Mouse (Mus musculus): ENCODE data around the gene Jak1. TPM values are rescaled to one million over a fixed set of nuclear protein-coding genes. Genes with fewer than 3 reads are reported as not detected.

Jak1 gene
- polyA plus RNA-seq, 1 experiment from 2014 or later = 85.2 TPM

- H3K9ac ChIP-seq (replicated peaks) = no peak overlapping the region
- no peaks in the 10 kb centered on the region for H3K9me3 ChIP-seq (replicated peaks)
- no peaks in the 10 kb centered on the region for H3K27me3 ChIP-seq (replicated peaks)
- H3K4me2 ChIP-seq = no peak overlapping the region
- no peak for ATAC-seq (ENCODE audit: low FRiP score)
- H3K4me1 ChIP-seq = peaks cover 11% of the 10 kb centered on the region
- no peak overlapping the region for H3K27ac ChIP-seq (replicated peaks)
- no peak overlapping the region for H3K4me3 ChIP-seq (replicated peaks)
- 93% methylated on average over 10 of the region's 10 CpGs for WGBS
- H3K36me3 ChIP-seq = no peaks in the 10 kb centered on the region
These were observed 62.5 kb downstream of the Jak1 start for GRCm38 (mm10) chr4:101202626-101203025.

DNA sequence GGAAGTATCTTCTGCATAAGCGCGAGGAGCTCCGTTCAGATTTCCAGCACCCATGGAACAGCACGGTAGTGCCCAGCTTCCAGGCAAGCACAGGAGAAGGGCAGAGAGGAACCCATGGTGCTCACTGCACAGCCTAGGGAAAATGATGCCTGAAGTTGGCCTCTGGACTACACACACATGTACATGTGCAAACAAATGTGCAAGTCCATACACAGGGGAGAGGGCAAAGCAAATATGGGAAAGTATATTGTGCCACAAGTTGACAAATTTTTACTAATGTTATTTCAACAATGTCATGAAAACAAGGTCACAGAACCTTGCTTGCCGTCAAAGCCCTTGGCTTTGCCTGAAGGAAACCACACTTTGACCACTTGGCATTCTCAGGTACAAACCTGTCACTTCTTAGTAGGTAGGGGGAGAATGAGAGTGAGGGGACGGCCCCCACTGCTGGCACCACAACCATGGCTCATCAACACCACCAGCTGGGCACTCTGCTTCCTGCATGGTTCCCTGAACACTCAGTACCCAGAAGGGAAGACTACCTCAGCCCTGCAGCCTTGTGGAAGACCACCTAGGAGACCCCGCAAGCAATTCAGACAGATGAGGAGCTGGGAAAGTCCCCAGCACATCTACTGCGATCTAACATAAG, 65.5 kb downstream of the Jak1 start:
- Histone ChIP-seq H3K4me3 (replicated peaks) (no peak overlapping the region), H3K27ac (replicated peaks) (no peak overlapping the region), H3K9me3 (replicated peaks) (no peaks in the 10 kb centered on the region), H3K9ac (replicated peaks) (no peak overlapping the region), H3K36me3 (no peaks in the 10 kb centered on the region), H3K4me2 (no peak overlapping the region), H3K4me1 (peaks cover 13% of the 10 kb centered on the region), H3K27me3 (replicated peaks) (no peaks in the 10 kb centered on the region)
- 92% methylated on average over 8 of the region's 8 CpGs for WGBS
- no peak for ATAC-seq (ENCODE audit: low FRiP score)

DNA sequence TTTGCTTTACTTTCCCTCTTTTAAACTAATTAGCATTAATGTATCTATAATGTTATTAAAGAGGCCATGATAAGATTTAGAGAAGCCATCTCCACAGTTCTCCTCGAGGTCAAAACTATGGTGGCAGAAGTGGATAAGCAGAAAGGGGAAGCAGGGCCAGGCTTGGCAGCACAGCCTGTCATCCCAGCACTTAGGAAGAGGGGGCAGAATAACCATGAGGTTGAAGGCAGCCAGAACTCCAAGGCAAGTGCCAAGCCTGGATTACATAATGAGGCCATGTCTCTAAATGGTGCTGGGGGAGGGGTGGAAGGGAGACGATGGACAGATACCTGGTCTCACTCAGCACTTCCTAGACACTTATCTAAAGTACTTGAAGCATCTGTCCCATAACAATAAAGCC, 66.7 kb downstream of the Jak1 start:
- H3K9ac ChIP-seq (replicated peaks) = no peak overlapping the region
- no peaks in the 10 kb centered on the region for H3K36me3 ChIP-seq
- H3K27ac ChIP-seq (replicated peaks) = no peak overlapping the region
- ATAC-seq (ENCODE audit: low FRiP score) = no peak
- no peaks in the 10 kb centered on the region for H3K9me3 ChIP-seq (replicated peaks)
- H3K4me1 ChIP-seq = peaks cover 13% of the 10 kb centered on the region
- no peaks in the 10 kb centered on the region for H3K27me3 ChIP-seq (replicated peaks)
- 67% methylated on average over 2 of the region's 2 CpGs for WGBS
- no peak overlapping the region for H3K4me3 ChIP-seq (replicated peaks)
- no peak overlapping the region for H3K4me2 ChIP-seq

DNA sequence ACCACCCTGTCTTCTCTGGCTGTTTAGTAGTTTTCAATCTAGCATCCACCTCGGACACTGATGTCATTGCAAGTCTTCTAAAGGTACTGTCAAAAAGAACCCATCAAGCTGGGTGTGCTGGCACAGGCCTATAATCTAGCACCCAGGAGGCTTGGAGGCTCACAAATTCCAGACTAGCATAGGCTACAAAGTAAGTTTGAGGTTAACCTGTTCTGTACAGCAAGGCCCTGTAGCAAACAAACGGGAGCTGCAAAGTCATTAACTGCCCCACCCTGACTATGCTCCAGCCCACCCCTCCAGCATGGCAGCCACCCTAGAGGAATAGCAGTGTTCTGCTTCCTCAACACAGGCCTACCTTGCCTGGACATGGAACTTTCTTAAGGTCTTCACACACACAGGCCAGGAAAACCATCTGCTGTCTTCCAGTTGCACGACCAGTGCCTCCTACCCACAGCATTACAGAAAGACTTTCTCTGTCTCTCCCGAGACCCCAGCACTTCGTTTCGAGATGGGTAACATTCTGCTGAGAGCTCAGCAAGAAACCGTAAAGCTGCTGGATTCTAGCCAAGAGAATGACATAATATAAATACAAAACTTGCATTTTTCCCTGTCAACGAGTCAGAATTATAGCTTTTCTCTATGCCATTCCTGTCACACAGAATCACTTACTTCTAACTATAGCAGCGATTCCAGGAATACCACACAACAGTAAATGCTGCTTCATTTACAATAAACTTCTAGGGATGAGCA, 67.5 kb downstream of the Jak1 start:
- Histone ChIP-seq H3K4me3 (replicated peaks) (no peak overlapping the region), H3K9me3 (replicated peaks) (no peaks in the 10 kb centered on the region), H3K27me3 (replicated peaks) (no peaks in the 10 kb centered on the region), H3K27ac (replicated peaks) (no peak overlapping the region), H3K9ac (replicated peaks) (no peak overlapping the region), H3K36me3 (no peaks in the 10 kb centered on the region), H3K4me2 (no peak overlapping the region), H3K4me1 (peaks cover 13% of the 10 kb centered on the region)
- 54% methylated on average over 9 of the region's 9 CpGs for WGBS
- no peak for ATAC-seq (ENCODE audit: low FRiP score)

GRCm38 (mm10) chr4:101196407-101196806, 68.7 kb downstream of the Jak1 start:
- Histone ChIP-seq H3K4me2 (no peak overlapping the region), H3K27me3 (replicated peaks) (no peaks in the 10 kb centered on the region), H3K27ac (replicated peaks) (no peak overlapping the region), H3K36me3 (no peaks in the 10 kb centered on the region; the same call in 1 of the 2 replicates), H3K9ac (replicated peaks) (no peak overlapping the region), H3K4me1 (peaks cover 13% of the 10 kb centered on the region), H3K9me3 (replicated peaks) (no peaks in the 10 kb centered on the region), H3K4me3 (replicated peaks) (no peak overlapping the region)
- ATAC-seq (ENCODE audit: low FRiP score) = no peak
- WGBS = 86% methylated on average over 2 of the region's 2 CpGs

DNA sequence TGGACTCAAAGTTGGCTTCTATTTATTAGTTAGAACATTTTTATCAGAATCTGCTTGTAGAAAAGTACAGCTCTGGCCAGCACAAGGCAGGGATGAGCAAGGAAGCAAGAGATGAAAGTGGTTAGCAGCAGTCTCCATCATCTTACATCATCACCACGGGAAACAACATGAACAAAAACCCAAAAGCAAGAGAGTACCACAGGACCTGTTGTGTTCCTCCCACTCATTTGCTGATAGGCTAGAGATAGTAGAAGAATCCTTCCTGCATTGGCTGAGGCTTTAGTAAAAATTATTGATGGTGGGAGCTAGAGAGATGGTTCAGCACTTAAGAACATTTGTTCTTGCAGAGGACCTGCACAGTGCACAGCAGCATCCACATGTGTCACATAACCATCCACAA, 70.9 kb downstream of the Jak1 start:
- Histone ChIP-seq H3K36me3 (peaks cover 4% of the 10 kb centered on the region; the same call in 1 of the 2 replicates), H3K27ac (replicated peaks) (no peak overlapping the region), H3K9ac (replicated peaks) (no peak overlapping the region), H3K4me3 (replicated peaks) (no peak overlapping the region), H3K4me1 (peaks cover 13% of the 10 kb centered on the region), H3K27me3 (replicated peaks) (no peaks in the 10 kb centered on the region), H3K4me2 (no peak overlapping the region), H3K9me3 (replicated peaks) (no peaks in the 10 kb centered on the region)
- WGBS = 85% methylated on average over 1 of the region's 1 CpGs
- no peak for ATAC-seq (ENCODE audit: low FRiP score)

GRCm38 (mm10) chr4:101192241-101192976, 72.7 kb downstream of the Jak1 start:
- peaks cover under 1% of the 10 kb centered on the region; the same call in 1 of the 2 replicates for H3K4me1 ChIP-seq
- H3K27ac ChIP-seq (replicated peaks) = no peak overlapping the region
- peaks cover 4% of the 10 kb centered on the region for H3K36me3 ChIP-seq
- 89% methylated on average over 5 of the region's 5 CpGs for WGBS
- H3K9me3 ChIP-seq (replicated peaks) = no peaks in the 10 kb centered on the region
- no peak overlapping the region for H3K9ac ChIP-seq (replicated peaks)
- H3K4me2 ChIP-seq = no peak overlapping the region
- no peak overlapping the region for H3K4me3 ChIP-seq (replicated peaks)
- H3K27me3 ChIP-seq (replicated peaks) = no peaks in the 10 kb centered on the region
- ATAC-seq (ENCODE audit: low FRiP score) = no peak

- Histone ChIP-seq H3K4me3 (replicated peaks) (no peak overlapping the region), H3K4me2 (no peak overlapping the region), H3K36me3 (peaks cover 28% of the 10 kb centered on the region), H3K27ac (replicated peaks) (no peak overlapping the region), H3K4me1 (no peaks in the 10 kb centered on the region), H3K27me3 (replicated peaks) (no peaks in the 10 kb centered on the region), H3K9me3 (replicated peaks) (no peaks in the 10 kb centered on the region), H3K9ac (replicated peaks) (no peak overlapping the region)
- WGBS = 86% methylated on average over 4 of the region's 4 CpGs
- ATAC-seq (ENCODE audit: low FRiP score) = no peak
These were observed 77.7 kb downstream of the Jak1 start for GRCm38 (mm10) chr4:101187381-101187780.

- no peak overlapping the region for H3K4me3 ChIP-seq (replicated peaks)
- no peak overlapping the region for H3K9ac ChIP-seq (replicated peaks)
- no peaks in the 10 kb centered on the region for H3K9me3 ChIP-seq (replicated peaks)
- no peak for ATAC-seq (ENCODE audit: low FRiP score)
- 91% methylated on average over 5 of the region's 5 CpGs for WGBS
- no peak overlapping the region for H3K27ac ChIP-seq (replicated peaks)
- H3K36me3 ChIP-seq = peaks cover 33% of the 10 kb centered on the region
- H3K4me1 ChIP-seq = no peaks in the 10 kb centered on the region
- H3K27me3 ChIP-seq (replicated peaks) = no peaks in the 10 kb centered on the region
- no peak overlapping the region for H3K4me2 ChIP-seq
These were observed 78.5 kb downstream of the Jak1 start for GRCm38 (mm10) chr4:101186591-101186990.

GRCm38 (mm10) chr4:101185216-101185615, 79.9 kb downstream of the Jak1 start:
- no peak overlapping the region for H3K27ac ChIP-seq (replicated peaks)
- no peaks in the 10 kb centered on the region for H3K27me3 ChIP-seq (replicated peaks)
- no peak overlapping the region for H3K4me3 ChIP-seq (replicated peaks)
- no peak for ATAC-seq (ENCODE audit: low FRiP score)
- H3K9ac ChIP-seq (replicated peaks) = no peak overlapping the region
- H3K4me2 ChIP-seq = no peak overlapping the region
- H3K4me1 ChIP-seq = no peaks in the 10 kb centered on the region
- no peaks in the 10 kb centered on the region for H3K9me3 ChIP-seq (replicated peaks)
- peaks cover 31% of the 10 kb centered on the region for H3K36me3 ChIP-seq
- 70% methylated on average over 3 of the region's 3 CpGs for WGBS

DNA sequence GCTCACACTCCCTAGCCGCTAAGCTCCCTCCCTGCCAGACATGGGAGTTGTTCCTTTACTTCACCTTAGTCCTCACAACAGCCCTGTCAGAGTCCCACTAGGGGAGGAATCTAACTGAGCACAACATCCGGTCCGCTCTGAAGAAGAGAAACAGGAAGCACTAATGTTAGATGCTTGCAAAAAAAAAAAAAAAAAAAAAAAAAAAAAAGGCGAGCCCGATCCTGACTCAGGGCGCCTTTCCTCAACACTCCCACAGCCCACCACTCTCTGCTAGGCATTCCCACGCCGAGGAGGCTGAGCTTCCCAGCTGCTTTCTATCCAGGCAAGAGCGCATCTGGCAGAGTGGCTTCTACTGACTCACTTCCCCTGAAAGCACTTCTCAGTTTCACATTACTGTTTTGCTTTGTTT, 82.5 kb downstream of the Jak1 start:
- Histone ChIP-seq H3K4me2 (no peak overlapping the region), H3K36me3 (peaks cover 36% of the 10 kb centered on the region), H3K9ac (replicated peaks) (no peak overlapping the region), H3K9me3 (replicated peaks) (no peaks in the 10 kb centered on the region), H3K27me3 (replicated peaks) (no peaks in the 10 kb centered on the region), H3K27ac (replicated peaks) (no peak overlapping the region), H3K4me1 (no peaks in the 10 kb centered on the region), H3K4me3 (replicated peaks) (no peak overlapping the region)
- 81% methylated on average over 8 of the region's 9 CpGs for WGBS
- no peak for ATAC-seq (ENCODE audit: low FRiP score)

GRCm38 (mm10) chr4:101180681-101181080, 84.4 kb downstream of the Jak1 start:
- no peak overlapping the region for H3K4me2 ChIP-seq
- no peaks in the 10 kb centered on the region for H3K4me1 ChIP-seq
- no peak for ATAC-seq (ENCODE audit: low FRiP score)
- no peak overlapping the region for H3K9ac ChIP-seq (replicated peaks)
- no peak overlapping the region for H3K27ac ChIP-seq (replicated peaks)
- peaks cover 36% of the 10 kb centered on the region for H3K36me3 ChIP-seq
- 82% methylated on average over 5 of the region's 5 CpGs for WGBS
- H3K9me3 ChIP-seq (replicated peaks) = no peaks in the 10 kb centered on the region
- no peak overlapping the region for H3K4me3 ChIP-seq (replicated peaks)
- H3K27me3 ChIP-seq (replicated peaks) = no peaks in the 10 kb centered on the region

All from neural tube, embryonic 15.5 days (tissue).